Mouse (Mus musculus) colon, adult 2 months (tissue): Measurements from ENCODE around the gene Tnnc1. TPM values are rescaled to one million over a fixed set of nuclear protein-coding genes. Genes with fewer than 3 reads are reported as not detected.

Experiments used
- polyA plus RNA-seq: library from polyadenylated mRNA; depleted of rRNA; stranded (reverse); fragments of >200 nt; gene quantifications from 2 replicates; pipeline ENCODE4 v1.2.3, GENCODE M21; 2012; rRNA removed

Gene Tnnc1
- 0.29 and 0.42 TPM in 2 replicates for polyA plus RNA-seq

GRCm38 (mm10) chr14:31208084-31208483, at the start of gene Tnnc1:
Gene Tnnc1, plus strand, starts transcription at chr14:31208312.

GRCm38 (mm10) chr14:31168425-31168824, 39.7 kb upstream of the Tnnc1 start, which contains the start of gene Stab1:
Gene Stab1, minus strand, starts transcription at chr14:31168641.

GRCm38 (mm10) chr14:31216846-31217245, 8.7 kb downstream of the Tnnc1 start, which contains the start of gene Nisch:
Gene Nisch, minus strand, starts transcription at chr14:31216946.

GRCm38 (mm10) chr14:31217666-31218065, 9.6 kb downstream of the Tnnc1 start, which contains the start of gene Sema3g:
Gene Sema3g, plus strand, starts transcription at chr14:31217860.

GRCm38 (mm10) chr14:31251084-31251604, 43.0 kb downstream of the Tnnc1 start, which contains the start of the genes Phf7 and Bap1:
Gene Phf7, minus strand, starts transcription at chr14:31251317.
Gene Bap1, plus strand, starts transcription at chr14:31251450.

Other genes starting within 250 kb of the Tnnc1 start
- gene Glt8d1, start 206.9 kb upstream of the Tnnc1 start, polyA plus RNA-seq: 7.9 and 9.6 TPM in 2 replicates
- gene Spcs1, start 206.6 kb upstream of the Tnnc1 start, polyA plus RNA-seq: 62.1 and 85.8 TPM in 2 replicates
- 9.8 and 13.3 TPM in 2 replicates for gene Pbrm1, start 189.2 kb upstream of the Tnnc1 start, polyA plus RNA-seq
- 5.5 and 9.0 TPM in 2 replicates for gene Gnl3, start 189.2 kb upstream of the Tnnc1 start, polyA plus RNA-seq
- gene Smim4, start 79.4 kb upstream of the Tnnc1 start, polyA plus RNA-seq: 36.4 and 39.8 TPM in 2 replicates
- 25.4 and 26.3 TPM in 2 replicates for gene Nt5dc2, start 77.3 kb upstream of the Tnnc1 start, polyA plus RNA-seq
- 70.5 and 89.2 TPM in 2 replicates for gene Stab1, start 39.7 kb upstream of the Tnnc1 start, polyA plus RNA-seq
- gene Nisch, start 8.6 kb downstream of the Tnnc1 start, polyA plus RNA-seq: 247 and 253 TPM in 2 replicates
- gene Sema3g, start 9.5 kb downstream of the Tnnc1 start, polyA plus RNA-seq: 2.9 and 3.2 TPM in 2 replicates
- 3.9 and 4.5 TPM in 2 replicates for gene Phf7, start 43.0 kb downstream of the Tnnc1 start, polyA plus RNA-seq
- 29.8 and 39.0 TPM in 2 replicates for gene Bap1, start 43.1 kb downstream of the Tnnc1 start, polyA plus RNA-seq
- gene Dnah1, start 115.6 kb downstream of the Tnnc1 start, polyA plus RNA-seq: 0.35 and 0.47 TPM in 2 replicates
- 9.4 and 9.9 TPM in 2 replicates for gene Capn7, start 128.3 kb downstream of the Tnnc1 start, polyA plus RNA-seq
- 7.5 and 8.6 TPM in 2 replicates for gene Sh3bp5, start 227.8 kb downstream of the Tnnc1 start, polyA plus RNA-seq